Mouse (Mus musculus) gastrocnemius, postnatal 14 days (tissue): Measurements from ENCODE around the gene Nkx2-3. TPM values are rescaled to one million over a fixed set of nuclear protein-coding genes. Genes with fewer than 3 reads are reported as not detected.

Source experiments
- DNase-seq: peaks from one replicate; pipeline ENCODE4 v3.0.0; 2021; ENCODE audit warnings: mixed read lengths
- intact Hi-C: fragments of 180-260 bp; cut with DNase I; formaldehyde crosslinking; loops from one replicate; pipeline ENCODE4 v1.15.1; 2025; ENCODE audit warnings: low total_unique reads
- long read RNA-seq, 2 experiments: library from polyadenylated mRNA; stranded (forward); transcript quantifications; one replicate each; pipeline ENCODE4 v2.0.0; 2021
- total RNA-seq, 2 experiments: library from RNA; stranded (reverse); gene quantifications; 2 replicates each; pipeline ENCODE4 v1.2.3; 2021

The Nkx2-3 gene
- not detected for total RNA-seq
- long read RNA-seq, experiment 1 = 0 reads
- long read RNA-seq, experiment 2 = 0 reads

GRCm38 (mm10) chr19:43612051-43612450 is at the start of gene Nkx2-3:
Gene Nkx2-3 (plus strand): TSS chr19:43612325.
- intact Hi-C loops = no loop called here
- no peak for DNase-seq

- DNase-seq = peak; percentile 40
- intact Hi-C loops = no loop called here
Observed at GRCm38 (mm10) chr19:43563166-43563565, 49.0 kb upstream of the Nkx2-3 start.

- intact Hi-C loops = no loop called here
- DNase-seq = no peak
Observed at GRCm38 (mm10) chr19:43568298-43568697, 43.8 kb upstream of the Nkx2-3 start.

- DNase-seq = no peak
- intact Hi-C loops = no loop called here
Observed at GRCm38 (mm10) chr19:43569133-43569532, 43.0 kb upstream of the Nkx2-3 start.

- intact Hi-C loops = no loop called here
Observed at GRCm38 (mm10) chr19:43570831-43571790, 41.0 kb upstream of the Nkx2-3 start.

GRCm38 (mm10) chr19:43579081-43579796 is 32.9 kb upstream of the Nkx2-3 start:
- no peak for DNase-seq
- intact Hi-C loops = no loop called here

More at GRCm38 (mm10) chr19:43570831-43571790, 41.0 kb upstream of the Nkx2-3 start:
- peak; percentile 76 for DNase-seq

GRCm38 (mm10) chr19:43581185-43581584 is 30.9 kb upstream of the Nkx2-3 start:
- intact Hi-C loops = no loop called here

GRCm38 (mm10) chr19:43583192-43583591 is 28.9 kb upstream of the Nkx2-3 start:
- DNase-seq = no peak
- intact Hi-C loops = no loop called here

More at GRCm38 (mm10) chr19:43581185-43581584, 30.9 kb upstream of the Nkx2-3 start:
- no peak for DNase-seq

GRCm38 (mm10) chr19:43583595-43583994 is 28.5 kb upstream of the Nkx2-3 start:
- no peak for DNase-seq
- intact Hi-C loops = no loop called here

- intact Hi-C loops = no loop called here
Observed at GRCm38 (mm10) chr19:43584788-43585187, 27.3 kb upstream of the Nkx2-3 start.

GRCm38 (mm10) chr19:43592026-43592425 is 20.1 kb upstream of the Nkx2-3 start:
- intact Hi-C loops = no loop called here
- DNase-seq = no peak

More at GRCm38 (mm10) chr19:43584788-43585187, 27.3 kb upstream of the Nkx2-3 start:
- DNase-seq = peak; percentile 28

GRCm38 (mm10) chr19:43596981-43597380 is 15.1 kb upstream of the Nkx2-3 start:
- DNase-seq = no peak
- intact Hi-C loops = no loop called here

GRCm38 (mm10) chr19:43598741-43599660 is 13.1 kb upstream of the Nkx2-3 start:
- intact Hi-C loops = no loop called here
- no peak for DNase-seq

GRCm38 (mm10) chr19:43599776-43600544 is 12.2 kb upstream of the Nkx2-3 start:
- no peak for DNase-seq
- intact Hi-C loops = no loop called here

GRCm38 (mm10) chr19:43600545-43601331 is 11.4 kb upstream of the Nkx2-3 start:
- intact Hi-C loops = no loop called here
- no peak for DNase-seq

- no peak for DNase-seq
- intact Hi-C loops = no loop called here
Observed at GRCm38 (mm10) chr19:43601440-43601839, 10.7 kb upstream of the Nkx2-3 start.

- no peak for DNase-seq
- intact Hi-C loops = no loop called here
Observed at GRCm38 (mm10) chr19:43601996-43602590, 10.0 kb upstream of the Nkx2-3 start.
